Mouse (Mus musculus): ENCODE results near the gene Secisbp2l. TPM values are rescaled to one million over a fixed set of nuclear protein-coding genes. Genes with fewer than 3 reads are reported as not detected.
A peak's percentile ranks its signal among the peaks of the same experiment; 100 is the strongest.

Gene Secisbp2l
- polyA plus RNA-seq, 1 experiment from 2014 or later = 9.5 TPM

- Histone ChIP-seq H3K9me3 (ENCODE audit: control insufficient read depth, low read length) (no peaks in the 10 kb centered on the region), H3K36me3 (ENCODE audit: control insufficient read depth, insufficient read depth, low read length) (peaks cover 8% of the 10 kb centered on the region), H3K4me2 (replicated peaks; ENCODE audit: low read depth) (no peak overlapping the region), H3K4me1 (replicated peaks; ENCODE audit: control insufficient read depth, insufficient read depth) (no peaks in the 10 kb centered on the region), H3K4me3 (ENCODE audit: low read depth, low read length) (no peak overlapping the region), H3K9ac (ENCODE audit: low read length) (no peak overlapping the region), H3K27ac (replicated peaks) (no peak overlapping the region), H3K27me3 (ENCODE audit: control insufficient read depth, insufficient read depth, low read length) (no peaks in the 10 kb centered on the region)
- no peak for ATAC-seq (ENCODE audit: low FRiP score, low TSS enrichment)
- no peak for DNase-seq (ENCODE audit: low spot score)
- TF ChIP-seq EP300 (optimal IDR thresholded peaks at IDR 0.05) = no peak
Observed at GRCm38 (mm10) chr2:125736025-125736343, 46.7 kb downstream of the Secisbp2l start.

- DNase-seq (ENCODE audit: low spot score) (no peak), ATAC-seq (ENCODE audit: low FRiP score, low TSS enrichment) (no peak)
- Histone ChIP-seq H3K27me3 (ENCODE audit: control insufficient read depth, insufficient read depth, low read length) (no peaks in the 10 kb centered on the region), H3K9me3 (ENCODE audit: control insufficient read depth, low read length) (no peaks in the 10 kb centered on the region), H3K4me1 (replicated peaks; ENCODE audit: control insufficient read depth, insufficient read depth) (no peaks in the 10 kb centered on the region), H3K4me2 (replicated peaks; ENCODE audit: low read depth) (no peak overlapping the region), H3K9ac (ENCODE audit: low read length) (no peak overlapping the region), H3K27ac (replicated peaks) (no peak overlapping the region), H3K36me3 (ENCODE audit: control insufficient read depth, insufficient read depth, low read length) (peaks cover 5% of the 10 kb centered on the region), H3K4me3 (ENCODE audit: low read depth, low read length) (no peak overlapping the region)
- WGBS = 58% methylated on average over 2 of the region's 2 CpGs
- TF ChIP-seq CTCF (IDR thresholded peaks at IDR 0.05; ENCODE audit: low read depth) (no peak), EP300 (optimal IDR thresholded peaks at IDR 0.05) (no peak)
Observed at GRCm38 (mm10) chr2:125735333-125736024, 47.2 kb downstream of the Secisbp2l start.

GRCm38 (mm10) chr2:125734741-125735140 lies 47.9 kb downstream of the Secisbp2l start:
- no peak for ATAC-seq (ENCODE audit: low FRiP score, low TSS enrichment)
- TF ChIP-seq CTCF (IDR thresholded peaks at IDR 0.05; ENCODE audit: low read depth) = no peak
- TF ChIP-seq EP300 (optimal IDR thresholded peaks at IDR 0.05) = no peak
- Histone ChIP-seq H3K9ac (ENCODE audit: low read length) (no peak overlapping the region), H3K4me1 (replicated peaks; ENCODE audit: control insufficient read depth, insufficient read depth) (no peaks in the 10 kb centered on the region), H3K4me2 (replicated peaks; ENCODE audit: low read depth) (no peak overlapping the region), H3K27me3 (ENCODE audit: control insufficient read depth, insufficient read depth, low read length) (no peaks in the 10 kb centered on the region), H3K9me3 (ENCODE audit: control insufficient read depth, low read length) (no peaks in the 10 kb centered on the region), H3K27ac (replicated peaks) (no peak overlapping the region), H3K36me3 (ENCODE audit: control insufficient read depth, insufficient read depth, low read length) (no peaks in the 10 kb centered on the region; the same call in 1 of the 2 replicates), H3K4me3 (ENCODE audit: low read depth, low read length) (no peak overlapping the region)
- DNase-seq (ENCODE audit: low spot score) = no peak

GRCm38 (mm10) chr2:125731763-125732560 lies 50.7 kb downstream of the Secisbp2l start:
- H3K9me3 ChIP-seq (ENCODE audit: control insufficient read depth, low read length) = no peaks in the 10 kb centered on the region
- no peaks in the 10 kb centered on the region for H3K4me1 ChIP-seq (replicated peaks; ENCODE audit: control insufficient read depth, insufficient read depth)
- peak; percentile 98 for TF ChIP-seq CTCF (IDR thresholded peaks at IDR 0.05; ENCODE audit: low read depth)
- no peak for TF ChIP-seq EP300 (optimal IDR thresholded peaks at IDR 0.05)
- H3K9ac ChIP-seq (ENCODE audit: low read length) = peak overlapping the region; percentile 72
- H3K4me3 ChIP-seq (ENCODE audit: low read depth, low read length) = peak overlapping the region; percentile 44
- peak; percentile 95 for DNase-seq (ENCODE audit: low spot score)
- ATAC-seq (ENCODE audit: low FRiP score, low TSS enrichment) = peak; percentile 97
- no peaks in the 10 kb centered on the region for H3K36me3 ChIP-seq (ENCODE audit: control insufficient read depth, insufficient read depth, low read length)
- no peak overlapping the region for H3K27ac ChIP-seq (replicated peaks)
- no peaks in the 10 kb centered on the region for H3K27me3 ChIP-seq (ENCODE audit: control insufficient read depth, insufficient read depth, low read length)
- peak overlapping the region; percentile 89 for H3K4me2 ChIP-seq (replicated peaks; ENCODE audit: low read depth)
- WGBS = 10% methylated on average over 35 of the region's 35 CpGs

GRCm38 (mm10) chr2:125724546-125725114 lies 58.0 kb downstream of the Secisbp2l start:
- H3K9me3 ChIP-seq (ENCODE audit: control insufficient read depth, low read length) = no peaks in the 10 kb centered on the region
- H3K9ac ChIP-seq (ENCODE audit: low read length) = no peak overlapping the region
- H3K36me3 ChIP-seq (ENCODE audit: control insufficient read depth, insufficient read depth, low read length) = no peaks in the 10 kb centered on the region
- H3K4me3 ChIP-seq (ENCODE audit: low read depth, low read length) = peak overlapping the region; percentile 45
- peaks cover 3% of the 10 kb centered on the region; the same call in 1 of the 2 replicates for H3K4me1 ChIP-seq (replicated peaks; ENCODE audit: control insufficient read depth, insufficient read depth)
- no peaks in the 10 kb centered on the region for H3K27me3 ChIP-seq (ENCODE audit: control insufficient read depth, insufficient read depth, low read length)
- ATAC-seq (ENCODE audit: low FRiP score, low TSS enrichment) (no peak), DNase-seq (ENCODE audit: low spot score) (peak; percentile 41)
- 4% methylated on average over 16 of the region's 16 CpGs for WGBS
- H3K4me2 ChIP-seq (replicated peaks; ENCODE audit: low read depth) = peak overlapping the region; percentile 86
- no peak for TF ChIP-seq EP300 (optimal IDR thresholded peaks at IDR 0.05)
- no peak for TF ChIP-seq CTCF (IDR thresholded peaks at IDR 0.05; ENCODE audit: low read depth)
- H3K27ac ChIP-seq (replicated peaks) = no peak overlapping the region

GRCm38 (mm10) chr2:125724086-125724430 lies 58.6 kb downstream of the Secisbp2l start, which contains the start of gene Shc4:
Shc4 (minus strand) TSS chr2:125724148.
- H3K4me2 ChIP-seq (replicated peaks; ENCODE audit: low read depth) = peak within 1 kb of the TSS; percentile 86
- peak; percentile 70 for ATAC-seq (ENCODE audit: low FRiP score, low TSS enrichment)
- H3K4me1 ChIP-seq (replicated peaks; ENCODE audit: control insufficient read depth, insufficient read depth) = peaks cover 3% of the 10 kb centered on the region; the same call in 1 of the 2 replicates
- no peak for TF ChIP-seq EP300 (optimal IDR thresholded peaks at IDR 0.05)
- TF ChIP-seq CTCF (IDR thresholded peaks at IDR 0.05; ENCODE audit: low read depth) = no peak
- no peaks in the 10 kb centered on the region for H3K27me3 ChIP-seq (ENCODE audit: control insufficient read depth, insufficient read depth, low read length)
- 0 out of 2 replicates have a peak within 1 kb of the TSS, but pooled peaks have one; percentile 4 for H3K9ac ChIP-seq (ENCODE audit: low read length)
- H3K9me3 ChIP-seq (ENCODE audit: control insufficient read depth, low read length) = no peaks in the 10 kb centered on the region
- DNase-seq (ENCODE audit: low spot score) = peak; percentile 72
- WGBS = under 1% methylated on average over 15 of the region's 15 CpGs
- H3K4me3 ChIP-seq (ENCODE audit: low read depth, low read length) = peak within 1 kb of the TSS; percentile 45
- H3K27ac ChIP-seq (replicated peaks) = no peak within 1 kb of the TSS
- H3K36me3 ChIP-seq (ENCODE audit: control insufficient read depth, insufficient read depth, low read length) = no peaks in the 10 kb centered on the region
